Mouse (Mus musculus): ENCODE results near the gene Hoxa3.

The Hoxa3 gene

DNA sequence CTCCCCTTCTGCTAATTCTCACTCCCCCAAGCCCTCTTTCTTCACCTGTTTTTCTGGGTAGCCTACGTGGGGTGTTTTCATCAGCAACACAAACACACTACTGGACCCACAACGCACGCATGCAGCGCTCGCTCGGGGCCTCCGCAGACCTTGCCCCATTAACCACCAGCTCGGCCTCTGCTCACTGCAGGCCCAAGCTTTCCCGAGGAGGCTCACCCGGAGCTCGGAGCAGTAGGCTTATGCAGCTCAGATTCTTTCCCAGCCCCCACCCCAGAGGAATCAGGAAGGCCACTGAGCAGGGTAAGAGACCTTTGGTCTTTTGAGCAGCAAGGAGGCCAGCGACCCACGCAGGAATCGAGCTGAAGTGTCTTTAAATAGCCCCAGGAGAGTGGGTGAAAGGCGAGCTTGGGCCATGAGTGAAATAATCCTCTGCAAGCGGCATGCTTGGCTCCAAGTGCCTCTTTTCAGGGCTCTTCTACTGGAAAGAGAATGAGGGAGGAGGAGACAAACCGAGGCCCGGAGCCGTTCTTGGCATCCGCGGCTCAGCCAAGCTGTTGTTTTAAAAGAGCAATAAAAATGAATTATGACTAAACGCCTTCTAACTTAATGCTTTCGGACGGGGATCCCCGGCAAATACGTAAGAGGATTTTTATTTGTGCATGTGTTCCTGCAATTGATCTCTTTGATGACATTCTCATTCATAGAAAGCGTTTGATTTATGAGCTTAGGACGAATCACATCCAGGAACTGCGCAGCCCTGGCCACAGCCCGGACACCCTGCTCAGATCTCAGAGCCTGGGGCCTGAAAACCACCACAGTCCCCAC lies 52.4 kb downstream of the Hoxa3 start:
- in situ Hi-C loops (cut with MboI, MseI): no loop called here

DNA sequence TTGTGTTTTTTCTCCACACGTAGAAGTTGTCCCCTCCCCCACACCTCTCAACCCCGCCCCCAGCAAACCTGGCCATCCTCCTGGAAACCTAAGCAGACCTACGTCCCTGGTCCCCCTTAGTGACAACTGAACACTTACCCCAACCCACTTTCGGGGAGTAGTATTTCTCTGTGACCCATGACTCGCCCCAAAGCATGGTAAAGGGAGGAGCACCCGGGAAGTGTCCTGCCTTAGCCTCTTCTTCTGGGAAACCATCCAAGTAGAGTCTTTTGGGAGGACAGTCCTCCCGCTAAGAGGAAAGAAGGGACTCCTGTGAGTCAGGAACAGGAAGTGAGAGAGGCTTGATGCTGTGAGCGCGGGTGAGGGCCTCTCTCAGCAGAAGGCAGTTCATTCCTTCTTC lies 53.2 kb downstream of the Hoxa3 start:
- in situ Hi-C loops (cut with MboI, MseI): no loop called here

DNA sequence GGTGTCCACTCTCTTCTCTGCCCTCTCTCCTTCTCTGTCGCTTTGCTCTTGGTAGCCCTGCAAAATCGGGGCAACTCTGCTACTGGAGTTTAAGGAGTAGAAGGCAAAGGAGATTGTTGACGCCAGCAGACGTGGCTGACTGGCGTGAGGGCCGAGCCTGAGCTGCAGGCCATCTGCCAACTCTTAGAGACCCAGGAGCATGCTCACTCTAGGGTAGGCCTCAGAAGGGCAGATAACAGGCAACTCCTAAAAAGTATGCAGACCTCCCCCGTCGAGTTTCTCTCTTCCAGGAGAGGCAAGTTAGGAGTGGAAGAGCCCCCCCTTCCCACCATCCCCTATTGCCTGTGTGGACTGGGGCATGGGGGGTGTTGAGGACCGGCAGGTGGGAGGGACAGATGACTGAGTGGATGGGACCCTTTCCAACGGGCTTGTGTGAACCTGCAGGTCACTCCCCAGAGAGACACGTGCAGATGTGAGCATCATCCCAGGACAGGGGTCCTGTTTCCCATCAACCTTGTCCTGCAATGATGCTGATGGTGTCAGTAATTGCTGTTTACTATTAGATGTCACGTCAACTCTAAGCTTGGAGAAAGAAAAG lies 53.9 kb downstream of the Hoxa3 start:
- in situ Hi-C loops (cut with MboI, MseI): no loop called here

DNA sequence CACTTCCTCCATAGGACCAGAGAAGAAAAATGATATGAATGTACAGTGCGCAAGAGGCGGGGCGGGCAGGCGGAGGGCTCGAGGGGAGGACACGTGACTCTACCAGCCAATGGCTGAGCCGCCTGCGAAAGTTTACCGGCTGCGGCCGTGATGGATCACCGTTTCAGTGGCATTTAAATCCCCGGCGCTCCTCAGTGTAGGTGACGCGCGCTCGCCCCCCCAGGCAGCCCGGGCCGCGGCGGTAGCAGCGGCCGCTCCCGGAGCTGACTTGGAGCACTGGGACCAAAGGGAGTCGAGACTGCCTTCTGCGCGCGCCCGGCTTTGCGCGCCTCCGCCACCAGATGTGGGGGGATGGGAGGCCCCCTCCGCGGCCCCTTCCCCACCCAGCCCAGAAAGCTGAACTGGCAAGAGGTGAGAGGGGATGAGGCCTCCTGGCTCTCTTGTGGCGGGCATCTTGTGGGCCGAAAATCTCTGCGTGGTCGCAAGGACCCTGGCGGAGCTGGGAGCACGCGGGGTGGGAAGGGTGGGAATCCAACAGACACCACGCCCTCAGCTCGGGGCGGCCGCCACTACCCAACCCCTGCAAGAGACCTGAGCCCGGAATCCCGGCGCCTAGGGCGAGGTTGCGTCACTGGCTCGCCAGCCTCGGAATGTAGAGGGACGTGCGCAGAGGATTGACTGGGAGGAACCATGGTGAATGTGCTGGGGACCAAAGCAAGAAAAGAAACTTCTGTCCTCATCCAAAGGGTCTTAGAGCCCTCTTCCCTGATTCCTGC lies 54.7 kb downstream of the Hoxa3 start, which contains the start of gene Hoxa1:
Gene Hoxa1, minus strand, starts transcription at position 42 of the 776 bp plus-strand sequence.
- in situ Hi-C loops (cut with MboI, MseI): no loop called here

DNA sequence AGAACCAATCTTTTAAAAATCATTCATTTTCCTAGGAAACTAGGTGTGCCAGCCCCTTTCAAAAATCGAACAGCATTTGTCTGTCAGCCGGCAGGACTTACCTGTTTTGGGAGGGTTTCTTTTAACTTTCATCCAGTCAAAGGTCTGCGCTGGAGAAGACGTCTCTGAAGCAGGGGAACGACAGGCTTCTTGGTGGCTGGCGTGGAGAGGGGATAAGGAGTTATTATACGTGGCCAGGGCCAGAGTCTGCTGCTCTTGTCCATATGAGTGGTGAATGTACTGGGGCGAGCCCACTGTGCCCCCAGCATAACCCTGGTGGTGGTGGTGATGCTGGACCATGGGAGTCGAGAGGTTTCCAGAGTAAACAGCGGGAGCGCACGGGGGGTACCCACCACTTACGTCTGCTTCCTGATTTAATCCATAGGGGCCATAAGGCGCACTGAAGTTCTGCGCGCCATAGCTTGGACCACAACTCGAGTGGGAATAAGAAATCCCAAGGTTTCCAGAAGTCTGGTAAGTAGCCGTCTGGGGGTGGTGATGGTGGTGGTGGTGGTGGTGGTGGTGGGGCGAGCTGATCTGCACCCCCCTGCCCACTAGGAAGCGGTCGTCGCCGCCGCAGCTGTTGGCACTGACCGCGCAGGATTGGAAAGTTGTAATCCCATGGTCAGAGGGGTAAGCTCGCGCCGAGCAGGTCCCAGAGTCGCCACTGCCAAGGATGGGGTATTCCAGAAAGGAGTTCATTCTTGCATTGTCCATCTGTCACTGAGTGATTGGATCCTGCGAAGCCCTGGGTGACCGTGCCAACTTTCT lies 55.5 kb downstream of the Hoxa3 start:
- in situ Hi-C loops (cut with MboI, MseI): no loop called here

DNA sequence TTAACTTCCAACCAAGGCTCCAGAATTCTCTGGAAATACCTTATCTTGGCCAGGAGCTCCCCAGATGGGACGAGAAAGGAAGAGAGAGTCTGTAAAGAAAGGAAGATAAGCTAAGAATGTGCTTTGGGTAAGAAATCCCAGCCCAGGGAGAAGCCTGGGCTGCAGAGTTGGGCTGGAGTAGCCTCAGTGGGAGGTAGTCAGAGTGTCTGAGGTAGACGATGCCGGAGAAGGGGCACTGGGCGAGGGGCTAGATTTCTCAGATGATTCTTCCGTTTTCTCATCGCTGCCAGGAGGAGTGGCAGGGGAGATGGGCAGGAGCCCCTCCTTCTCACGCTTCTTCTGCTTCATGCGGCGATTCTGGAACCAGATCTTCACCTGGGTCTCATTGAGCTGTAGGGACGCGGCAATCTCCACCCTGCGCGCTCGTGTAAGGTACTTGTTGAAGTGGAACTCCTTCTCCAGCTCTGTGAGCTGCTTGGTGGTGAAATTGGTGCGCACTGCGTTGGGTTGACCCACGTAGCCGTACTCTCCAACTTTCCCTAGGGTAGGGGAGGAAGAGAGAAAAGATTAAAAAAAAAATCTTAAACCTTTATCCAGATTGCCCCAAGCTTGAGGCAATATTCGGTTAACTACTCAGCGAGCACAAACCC lies 56.5 kb downstream of the Hoxa3 start:
- in situ Hi-C loops (cut with MboI, MseI): no loop called here

DNA sequence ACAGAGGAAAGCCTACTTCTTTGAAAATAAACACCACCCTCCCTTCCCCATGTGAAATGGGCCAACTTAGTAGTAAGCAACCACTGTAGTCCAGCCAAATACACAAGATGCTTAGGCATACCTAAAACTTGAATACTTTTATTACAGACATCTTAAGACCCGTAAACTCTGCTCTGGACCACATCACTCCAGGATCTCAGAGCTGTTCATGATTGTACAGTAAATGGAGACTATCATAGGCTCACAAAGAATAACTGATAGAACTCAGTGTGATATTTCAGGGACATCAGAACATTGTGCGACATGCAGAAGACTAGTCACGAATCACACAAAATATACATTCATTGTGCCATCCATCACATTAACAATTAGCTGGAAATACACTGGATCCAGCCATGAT lies 57.7 kb downstream of the Hoxa3 start:
- in situ Hi-C loops (cut with MboI, MseI): no loop called here

DNA sequence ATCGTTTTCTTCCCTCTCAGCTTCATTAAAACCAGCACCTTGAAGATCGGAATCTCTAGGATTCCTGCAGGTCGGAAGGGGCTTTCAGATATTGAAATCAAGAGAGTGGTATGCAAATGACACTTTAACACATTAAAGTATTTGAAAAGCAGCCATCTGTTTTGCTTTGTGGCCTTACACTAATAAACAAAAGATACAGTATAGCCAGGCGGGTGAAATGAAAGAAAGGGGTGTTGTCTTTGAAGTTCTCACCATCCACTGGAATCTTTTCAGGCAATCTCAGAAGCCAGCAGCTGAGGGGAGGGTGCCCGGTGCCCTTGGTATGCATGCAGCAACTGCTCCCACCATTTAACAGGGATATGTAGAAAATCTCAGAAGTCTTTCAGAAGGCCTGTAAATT lies 59.1 kb downstream of the Hoxa3 start:
- in situ Hi-C loops (cut with MboI, MseI): no loop called here

DNA sequence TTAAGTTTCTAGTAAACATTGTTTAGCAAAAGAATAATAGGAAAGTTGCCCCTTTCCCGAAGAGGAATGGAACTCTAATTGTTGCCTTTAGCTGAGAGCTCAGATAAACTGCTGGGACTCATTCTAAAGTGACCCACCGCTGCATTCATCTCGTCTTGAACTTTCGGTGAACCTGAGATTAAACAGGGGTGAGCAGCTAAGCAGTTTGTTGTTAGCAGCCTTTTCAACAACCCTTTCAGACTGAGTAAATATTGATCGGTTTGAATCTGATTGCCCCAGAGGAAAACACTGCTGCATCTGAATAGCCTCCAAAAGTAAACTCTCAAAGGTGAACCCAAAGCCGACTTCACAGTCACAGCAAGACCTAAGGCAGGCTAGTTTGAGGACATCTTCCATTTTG lies 59.9 kb downstream of the Hoxa3 start:
- in situ Hi-C loops (cut with MboI, MseI): no loop called here

DNA sequence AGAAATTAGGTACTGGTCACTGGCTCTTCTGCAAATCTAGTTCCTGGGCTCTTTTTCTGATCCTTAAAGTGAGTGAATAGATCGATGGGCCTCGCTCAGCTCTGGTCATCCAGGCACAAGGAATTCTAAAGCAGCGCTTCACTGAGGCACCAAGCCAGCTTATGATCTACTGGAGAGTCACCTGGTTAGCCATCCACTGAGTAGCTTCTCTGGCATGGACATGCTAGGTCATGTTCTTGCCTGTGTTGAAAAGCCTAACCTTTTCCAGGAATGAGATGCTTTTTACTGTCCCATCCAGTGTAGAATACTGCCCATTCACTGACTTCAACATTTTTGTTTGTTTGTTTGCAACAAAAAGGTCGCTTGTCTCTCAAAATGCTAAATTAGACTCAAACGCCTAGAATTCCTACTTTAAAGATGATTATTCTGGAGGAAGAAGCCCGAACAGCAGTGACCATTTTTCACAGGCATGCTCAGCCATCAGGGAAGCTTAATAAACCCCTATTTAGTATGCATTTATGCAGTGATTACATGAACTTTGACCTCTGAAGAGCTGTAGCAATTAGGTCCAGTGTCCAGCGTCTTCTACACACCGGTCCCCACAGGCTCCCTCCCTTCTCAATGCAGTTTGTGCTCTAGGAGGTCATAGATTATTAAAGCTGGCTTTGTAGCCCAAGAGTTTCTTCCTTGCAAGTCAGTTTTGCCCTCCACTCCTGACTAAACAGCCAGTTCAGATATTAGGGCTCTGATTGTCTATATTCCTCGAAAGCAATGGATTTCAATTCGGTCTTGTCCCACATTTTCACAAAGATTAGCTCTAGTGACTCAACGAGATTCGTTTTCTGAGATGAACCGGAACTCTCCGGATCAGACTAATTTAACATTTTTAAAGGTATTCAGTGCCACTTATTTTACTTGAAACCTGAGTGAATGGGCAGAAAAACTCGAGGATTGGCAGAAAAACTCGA lies 60.6 kb downstream of the Hoxa3 start:
- in situ Hi-C loops (cut with MboI, MseI): no loop called here

DNA sequence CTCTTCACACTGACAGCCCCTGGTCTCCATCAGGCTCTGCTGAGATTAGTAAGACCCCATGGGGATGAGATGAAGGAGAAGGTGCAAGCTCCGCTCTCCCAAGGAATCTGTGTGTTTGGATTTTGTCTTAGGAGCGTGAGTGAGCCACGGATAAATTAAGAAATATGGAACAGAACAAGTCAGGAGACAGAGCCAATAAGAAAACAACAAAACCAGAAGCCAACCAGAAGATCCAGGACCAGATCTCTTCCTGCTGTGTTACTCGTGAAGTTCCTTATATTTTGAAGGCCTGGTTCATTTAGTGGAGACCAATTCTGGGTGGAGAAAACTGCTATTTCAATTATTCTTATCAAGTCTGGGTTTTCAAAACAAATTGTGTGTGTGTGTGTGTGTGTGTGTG lies 61.6 kb downstream of the Hoxa3 start:
- in situ Hi-C loops (cut with MboI, MseI): no loop called here

DNA sequence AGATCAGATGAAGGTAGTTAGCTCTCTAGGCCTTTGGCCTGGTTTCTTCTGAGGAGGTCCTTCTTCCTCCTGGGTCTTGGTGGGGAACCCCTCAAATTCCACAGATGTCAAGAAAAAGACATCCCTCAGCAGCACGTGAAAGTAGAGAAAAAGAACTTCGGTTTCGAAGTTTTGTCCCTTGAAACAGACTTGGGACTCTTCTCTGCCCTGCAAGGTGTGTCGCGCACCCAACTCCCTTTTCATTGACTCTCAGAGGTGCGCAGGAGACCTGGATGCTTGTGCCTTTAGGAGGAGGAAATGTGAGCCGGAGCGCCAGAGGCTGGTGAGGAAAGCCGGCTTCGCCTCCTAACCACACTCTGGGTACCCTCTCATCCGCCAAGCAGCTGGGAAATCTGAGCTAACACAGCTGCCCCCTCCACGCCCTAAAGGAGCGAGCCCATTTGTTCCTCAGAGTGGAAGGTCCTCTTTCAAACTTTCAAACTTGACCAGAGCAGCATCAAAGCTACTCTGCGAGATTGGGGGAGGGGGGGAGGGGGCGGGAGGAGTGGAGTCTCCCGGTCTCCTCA lies 62.7 kb downstream of the Hoxa3 start:
- in situ Hi-C loops (cut with MboI, MseI): no loop called here

DNA sequence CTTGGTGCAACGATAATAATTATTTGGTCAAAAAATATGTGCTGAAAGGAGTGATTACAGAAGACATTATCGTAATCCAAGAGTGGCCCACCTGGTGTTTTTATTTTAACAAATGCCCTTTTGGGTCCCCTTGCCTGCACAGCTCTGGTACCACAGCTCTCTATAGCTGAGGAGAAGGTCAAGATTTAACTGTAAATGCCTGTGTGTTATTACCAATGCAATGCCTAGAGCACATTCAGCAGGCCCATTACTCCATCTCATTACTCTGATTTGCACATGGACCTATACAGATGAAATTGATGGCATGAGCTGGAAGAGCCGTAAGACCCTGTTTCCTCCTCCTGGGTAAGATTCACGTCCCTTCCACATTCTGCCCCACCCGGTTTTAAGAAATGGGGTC lies 74.0 kb downstream of the Hoxa3 start:
- in situ Hi-C loops (cut with MboI, MseI): no loop called here

DNA sequence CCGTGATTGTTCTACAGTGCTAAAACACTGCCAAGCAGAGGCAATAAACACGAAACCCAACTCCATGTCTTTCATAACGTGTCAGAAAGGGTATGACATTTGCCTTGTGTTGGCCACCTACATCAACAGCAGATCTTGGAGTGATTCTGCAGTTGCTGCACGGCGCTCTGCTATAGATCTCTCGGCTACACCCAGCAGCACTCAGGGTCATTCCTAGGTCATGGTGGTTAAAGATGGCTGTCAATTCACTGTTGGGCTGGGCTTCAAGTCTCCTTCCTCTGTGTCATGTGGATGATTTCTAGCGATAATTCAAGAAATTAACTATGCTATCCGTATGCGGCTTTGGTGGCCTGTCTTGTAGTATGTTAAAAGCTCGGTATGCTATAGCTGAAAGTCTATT lies 74.6 kb downstream of the Hoxa3 start:
- in situ Hi-C loops (cut with MboI, MseI): no loop called here

DNA sequence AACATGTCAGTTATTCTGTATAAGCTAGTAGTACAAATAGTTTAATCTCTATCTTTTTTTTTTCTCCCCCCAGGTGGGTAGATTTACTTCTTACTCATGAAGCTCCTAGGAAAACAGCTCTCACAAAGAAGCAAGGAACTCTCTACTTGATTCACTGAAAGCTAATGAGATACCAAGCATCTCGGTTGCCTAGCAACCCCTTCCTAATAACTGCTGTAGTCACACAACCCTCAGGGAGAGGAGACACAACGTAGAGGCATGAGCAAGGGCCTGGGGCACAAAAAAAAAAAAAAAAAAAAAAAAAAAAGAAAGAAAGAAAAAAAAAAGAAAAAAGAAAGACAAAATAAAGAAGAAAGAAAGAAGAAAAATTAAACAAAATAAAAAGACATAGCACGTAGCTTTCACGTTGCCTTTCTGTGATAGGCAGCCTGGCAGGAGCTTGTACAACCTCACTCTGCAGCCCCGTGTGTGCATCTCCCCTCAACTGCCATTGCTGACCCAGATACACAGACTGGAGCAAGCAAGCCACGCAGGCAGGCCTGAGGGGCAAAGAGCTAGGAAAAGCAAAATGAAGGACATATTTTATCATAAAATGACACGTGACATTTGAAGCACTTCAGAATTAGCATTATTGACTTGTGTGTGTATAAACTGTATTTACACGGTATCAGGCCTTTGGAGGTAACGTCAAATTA lies 75.1 kb downstream of the Hoxa3 start:
- in situ Hi-C loops (cut with MboI, MseI): no loop called here

DNA sequence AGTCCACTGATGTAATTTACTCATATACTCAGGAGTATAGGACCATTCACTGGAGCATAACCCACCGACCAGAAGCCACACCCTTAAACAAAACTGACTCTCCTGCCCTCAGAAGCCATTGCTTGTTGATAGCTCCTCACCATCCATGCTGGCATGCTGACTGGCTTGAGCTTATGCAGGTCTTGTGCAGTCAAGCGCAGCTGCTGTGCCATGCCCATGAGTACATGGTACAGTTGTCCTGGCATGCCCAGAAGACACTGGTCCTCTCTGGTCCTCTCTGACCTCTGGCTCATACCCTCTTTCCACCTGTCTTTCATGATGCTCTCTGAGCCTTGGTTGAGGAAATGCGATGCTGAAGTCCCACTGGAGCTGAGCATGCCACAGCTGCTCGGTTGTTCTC lies 89.5 kb downstream of the Hoxa3 start:
- in situ Hi-C loops (cut with MboI, MseI): no loop called here

DNA sequence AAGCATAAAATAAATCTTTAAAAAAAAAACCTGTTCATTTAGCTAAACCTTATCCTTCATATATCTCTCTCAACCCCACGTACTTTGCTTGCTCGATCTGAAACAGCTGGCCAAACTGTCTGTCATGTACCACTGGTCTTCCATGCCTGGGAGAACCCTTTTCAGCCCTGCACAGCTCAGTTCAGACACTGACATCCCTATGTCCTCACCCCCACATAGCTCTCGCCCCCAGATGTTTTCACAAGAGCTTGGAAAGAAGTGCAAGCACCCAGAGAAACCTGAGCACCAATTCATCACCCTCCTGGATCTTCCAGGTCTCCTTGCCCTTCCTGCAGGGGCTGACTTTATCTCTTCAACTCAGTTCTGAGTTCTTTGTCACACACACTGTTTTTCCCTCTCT lies 92.0 kb downstream of the Hoxa3 start:
- in situ Hi-C loops (cut with MboI, MseI): no loop called here

Measured in T-helper 17 cell (primary cell).